ENCODE assay signal across 19 mouse cellular contexts in the genomic region with DNA sequence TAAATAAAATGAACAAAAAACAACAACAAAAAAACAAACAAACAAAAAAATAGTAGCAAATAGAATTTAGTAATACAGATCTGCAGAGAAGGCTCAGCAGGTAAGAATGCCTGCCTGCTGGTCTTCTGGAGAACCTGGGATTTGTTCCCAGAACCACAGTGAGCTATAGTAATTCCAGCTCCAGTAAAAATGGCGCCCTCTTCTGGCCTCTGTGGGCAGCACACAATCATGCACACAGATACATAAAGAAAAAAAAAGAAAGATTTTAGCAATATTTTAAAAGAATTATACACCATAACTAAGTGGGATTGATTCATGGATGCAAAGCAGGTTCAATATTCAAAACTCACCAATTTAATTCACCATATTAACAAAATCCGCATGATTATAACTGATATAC. TPM values are rescaled to one million over a fixed set of nuclear protein-coding genes. Genes with fewer than 3 reads are reported as not detected.
DNase-seq lines count a peak whose midpoint lies in the region; ATAC-seq and TF ChIP-seq lines count a peak whose summit lies in the region.
"Had no signal": no experiment of that assay in that cellular context is flagged by ENCODE, and none has a peak within 500 bp of the region (broad histone marks: within the 10 kb centered on the region; RNA-seq: fewer than 3 reads in every experiment).

No protein-coding gene starts in this region.

- no peak for ATAC-seq in intestine, postnatal 0 days
- no peak for ATAC-seq in intestine, embryonic 15.5 days
- ATAC-seq in midbrain, postnatal 0 days (ENCODE audit: low FRiP score) = no peak
- ATAC-seq in midbrain, embryonic 16.5 days = no peak
- no peak for ATAC-seq in G1E (ENCODE audit: extremely low read depth, insufficient number of reproducible peaks, low FRiP score, poor library complexity, severe bottlenecking)
- ATAC-seq in stomach, postnatal 0 days (ENCODE audit: low FRiP score, low TSS enrichment) = no peak
- ATAC-seq: forebrain, embryonic 15.5 days had no signal

- TF ChIP-seq EP300 in stomach, postnatal 0 days (optimal IDR thresholded peaks at IDR 0.05) = no peak

- H3K9me3 ChIP-seq in intestine, postnatal 0 days (ENCODE audit: control insufficient read depth) = no peaks in the 10 kb centered on the region
- no peaks in the 10 kb centered on the region for H3K9me3 ChIP-seq in intestine, embryonic 15.5 days
- H3K9me3 ChIP-seq in midbrain, postnatal 0 days (ENCODE audit: low read length) = no peaks in the 10 kb centered on the region
- H3K9me3 ChIP-seq in midbrain, embryonic 16.5 days (replicated peaks; ENCODE audit: control insufficient read depth, low read length, poor library complexity, severe bottlenecking) = no peaks in the 10 kb centered on the region
- peaks cover 6% of the 10 kb centered on the region for H3K9me3 ChIP-seq in G1E (replicated peaks)
- 0 out of 2 replicates have a peak, but pooled peaks cover 3% of the 10 kb centered on the region for H3K9me3 ChIP-seq in stomach, postnatal 0 days (ENCODE audit: control insufficient read depth, low read length)
- H3K9me3 ChIP-seq: forebrain, embryonic 15.5 days; limb, embryonic 15.5 days; stomach, embryonic 15.5 days had no signal

- H3K27ac ChIP-seq in intestine, postnatal 0 days (ENCODE audit: low read depth, low read length) = no peak overlapping the region
- H3K27ac ChIP-seq in intestine, embryonic 15.5 days = no peak overlapping the region
- H3K27ac ChIP-seq in midbrain, postnatal 0 days (ENCODE audit: low read depth, low read length) = no peak overlapping the region
- H3K27ac ChIP-seq in midbrain, embryonic 16.5 days (ENCODE audit: low read length) = no peak overlapping the region
- H3K27ac ChIP-seq in stomach, postnatal 0 days (replicated peaks) = no peak overlapping the region
- H3K27ac ChIP-seq: forebrain, embryonic 15.5 days; left cerebral cortex, adult 2 months; limb, embryonic 15.5 days; stomach, embryonic 15.5 days had no signal

- WGBS in intestine, postnatal 0 days = 41% methylated on average over 2 of the region's 2 CpGs
- 48% methylated on average over 2 of the region's 2 CpGs for WGBS in intestine, embryonic 15.5 days
- 41% methylated on average over 2 of the region's 2 CpGs for WGBS in midbrain, postnatal 0 days
- 45% methylated on average over 2 of the region's 2 CpGs for WGBS in midbrain, embryonic 16.5 days
- 33% methylated on average over 2 of the region's 2 CpGs for WGBS in stomach, postnatal 0 days

- no peak overlapping the region for H3K4me3 ChIP-seq in intestine, postnatal 0 days (ENCODE audit: low read depth, low read length)
- no peak overlapping the region for H3K4me3 ChIP-seq in intestine, embryonic 15.5 days (replicated peaks)
- H3K4me3 ChIP-seq in midbrain, postnatal 0 days (ENCODE audit: low read depth, low read length) = no peak overlapping the region
- H3K4me3 ChIP-seq in midbrain, embryonic 16.5 days (ENCODE audit: low read depth, low read length) = no peak overlapping the region
- H3K4me3 ChIP-seq in G1E (ENCODE audit: low read depth, low read length) = no peak overlapping the region
- H3K4me3 ChIP-seq in stomach, postnatal 0 days (ENCODE audit: low read depth, low read length) = no peak overlapping the region
- H3K4me3 ChIP-seq: forebrain, embryonic 15.5 days; left cerebral cortex, adult 2 months; limb, embryonic 15.5 days; myocyte; stomach, embryonic 15.5 days had no signal

- H3K4me1 ChIP-seq in intestine, postnatal 0 days (replicated peaks; ENCODE audit: control insufficient read depth, insufficient read depth, low read length) = no peaks in the 10 kb centered on the region
- no peaks in the 10 kb centered on the region for H3K4me1 ChIP-seq in intestine, embryonic 15.5 days (replicated peaks)
- no peaks in the 10 kb centered on the region for H3K4me1 ChIP-seq in midbrain, postnatal 0 days (ENCODE audit: insufficient read depth, low read length)
- no peaks in the 10 kb centered on the region for H3K4me1 ChIP-seq in midbrain, embryonic 16.5 days (ENCODE audit: control insufficient read depth, insufficient read depth, low read length)
- H3K4me1 ChIP-seq in G1E (ENCODE audit: insufficient read depth, low read depth, low read length) = no peaks in the 10 kb centered on the region
- H3K4me1 ChIP-seq in stomach, postnatal 0 days (replicated peaks; ENCODE audit: control insufficient read depth, insufficient read depth) = no peaks in the 10 kb centered on the region
- H3K4me1 ChIP-seq: forebrain, embryonic 15.5 days; limb, embryonic 15.5 days; stomach, embryonic 15.5 days had no signal

- no peak overlapping the region for H3K4me2 ChIP-seq in intestine, postnatal 0 days (replicated peaks; ENCODE audit: low read depth)
- no peak overlapping the region for H3K4me2 ChIP-seq in intestine, embryonic 15.5 days (replicated peaks)
- H3K4me2 ChIP-seq in midbrain, postnatal 0 days (ENCODE audit: low read depth, low read length, poor library complexity, severe bottlenecking) = no peak overlapping the region
- H3K4me2 ChIP-seq in midbrain, embryonic 16.5 days (ENCODE audit: low read length) = no peak overlapping the region
- no peak overlapping the region for H3K4me2 ChIP-seq in stomach, postnatal 0 days (replicated peaks; ENCODE audit: low read depth)
- H3K4me2 ChIP-seq: forebrain, embryonic 15.5 days; limb, embryonic 15.5 days; stomach, embryonic 15.5 days had no signal

- peaks cover 3% of the 10 kb centered on the region; the same call in 1 of the 2 replicates for H3K27me3 ChIP-seq in intestine, postnatal 0 days (replicated peaks; ENCODE audit: control insufficient read depth, insufficient read depth, low read length)
- no peaks in the 10 kb centered on the region for H3K27me3 ChIP-seq in intestine, embryonic 15.5 days (replicated peaks)
- no peaks in the 10 kb centered on the region; the same call in 1 of the 2 replicates for H3K27me3 ChIP-seq in midbrain, postnatal 0 days (ENCODE audit: insufficient read depth, low read length)
- peaks cover 7% of the 10 kb centered on the region for H3K27me3 ChIP-seq in midbrain, embryonic 16.5 days (ENCODE audit: control insufficient read depth, insufficient read depth, low read depth, low read length)
- peaks cover 33% of the 10 kb centered on the region for H3K27me3 ChIP-seq in G1E (ENCODE audit: insufficient read depth, low read length)
- no peaks in the 10 kb centered on the region for H3K27me3 ChIP-seq in stomach, postnatal 0 days (ENCODE audit: control insufficient read depth, insufficient read depth, low read length)
- H3K27me3 ChIP-seq: stomach, embryonic 15.5 days had no signal

- peak; percentile 48 for TF ChIP-seq CTCF in intestine, postnatal 0 days (IDR thresholded peaks at IDR 0.05; ENCODE audit: low read depth)
- TF ChIP-seq CTCF in midbrain, postnatal 0 days (IDR thresholded peaks at IDR 0.05) = peak; percentile 31
- peak; percentile 47; the same call in 1 of the 2 replicates for TF ChIP-seq CTCF in G1E (IDR thresholded peaks at IDR 0.05; ENCODE audit: low read depth, low read length)
- TF ChIP-seq CTCF in stomach, postnatal 0 days (IDR thresholded peaks at IDR 0.05; ENCODE audit: low read depth) = peak; percentile 46

- H3K36me3 ChIP-seq in intestine, postnatal 0 days (ENCODE audit: control insufficient read depth, insufficient read depth) = no peaks in the 10 kb centered on the region
- no peaks in the 10 kb centered on the region for H3K36me3 ChIP-seq in intestine, embryonic 15.5 days
- H3K36me3 ChIP-seq in midbrain, postnatal 0 days (ENCODE audit: insufficient read depth, low read length) = no peaks in the 10 kb centered on the region
- H3K36me3 ChIP-seq in midbrain, embryonic 16.5 days (ENCODE audit: control insufficient read depth, insufficient read depth, low read length) = no peaks in the 10 kb centered on the region
- H3K36me3 ChIP-seq in G1E (replicated peaks) = no peaks in the 10 kb centered on the region
- H3K36me3 ChIP-seq in stomach, postnatal 0 days (ENCODE audit: control insufficient read depth, insufficient read depth, low read length) = no peaks in the 10 kb centered on the region
- H3K36me3 ChIP-seq: forebrain, embryonic 15.5 days; limb, embryonic 15.5 days; stomach, embryonic 15.5 days had no signal

- no peak overlapping the region for H3K9ac ChIP-seq in intestine, postnatal 0 days (ENCODE audit: low read depth, low read length)
- H3K9ac ChIP-seq in intestine, embryonic 15.5 days = no peak overlapping the region
- H3K9ac ChIP-seq in midbrain, postnatal 0 days (replicated peaks; ENCODE audit: low read length, poor library complexity, severe bottlenecking) = no peak overlapping the region
- H3K9ac ChIP-seq in midbrain, embryonic 16.5 days (ENCODE audit: low read depth, low read length) = no peak overlapping the region
- no peak overlapping the region for H3K9ac ChIP-seq in stomach, postnatal 0 days (ENCODE audit: low read length)
- H3K9ac ChIP-seq: forebrain, embryonic 15.5 days; limb, embryonic 15.5 days; stomach, embryonic 15.5 days had no signal

- no peak for DNase-seq in midbrain, postnatal 0 days (ENCODE audit: low spot score)
- DNase-seq in G1E (ENCODE audit: low spot score) = no peak
- no peak for DNase-seq in stomach, postnatal 0 days (ENCODE audit: low spot score)
- DNase-seq in frontal cortex, adult 2 months (ENCODE audit: extremely low spot score in 1 of 2, low spot score in 1 of 2) = no peak
- DNase-seq: adrenal gland, adult 2 months; gastrocnemius, postnatal 36 days; kidney, postnatal 25 days; right cerebral cortex, postnatal 4 days had no signal

RNA-seq across cellular contexts. Expression of gene Hoxb13, which starts 29.7 kb away (rescaled TPM):
- polyA plus RNA-seq in intestine, postnatal 0 days (2015; fragmentation: Nextera tagmentation; extraction: Ambion mirVana) = not detected in 2 replicates
- 2.3 and 3.6 TPM in 2 replicates for polyA plus RNA-seq in intestine, embryonic 15.5 days (2015; fragmentation: Nextera tagmentation; extraction: Ambion mirVana)
- not detected in 2 replicates for total RNA-seq in midbrain, postnatal 0 days (2014; rRNA removed)
- polyA plus RNA-seq in midbrain, postnatal 0 days (2015; fragmentation: Nextera tagmentation; extraction: Ambion mirVana) = not detected in 2 replicates
- polyA plus RNA-seq in midbrain, embryonic 16.5 days (2015; fragmentation: Nextera tagmentation; extraction: Ambion mirVana) = not detected in 2 replicates
- 17.4 and 25.0 TPM in 2 replicates for total RNA-seq in G1E (2014; fragmentation: Nextera tagmentation)
- total RNA-seq in G1E (2017) = 38.8 and 46.4 TPM in 2 replicates
- polyA plus RNA-seq in G1E (2012) = 93.3 and 93.9 TPM in 2 replicates
- not detected in 2 replicates for polyA plus RNA-seq in stomach, postnatal 0 days (2015; fragmentation: Nextera tagmentation; extraction: Ambion mirVana)
- polyA plus RNA-seq in frontal cortex, adult 2 months (2012; rRNA removed) = not detected in 2 replicates
- total RNA-seq: adrenal gland, adult 2 months; common myeloid progenitor, adult 5-6 weeks; gastrocnemius, postnatal 36 days; left cerebral cortex, adult 2 months; megakaryocyte progenitor cell, adult 5-6 weeks had no signal
- polyA plus RNA-seq: adrenal gland, adult 2 months; forebrain, embryonic 15.5 days; limb, embryonic 15.5 days; stomach, embryonic 15.5 days had no signal

RNA-seq across cellular contexts. Expression of gene Hoxb9, which starts 47.4 kb away (rescaled TPM):
- 0.37 and 1.5 TPM in 2 replicates for polyA plus RNA-seq in intestine, postnatal 0 days (2015; fragmentation: Nextera tagmentation; extraction: Ambion mirVana)
- polyA plus RNA-seq in intestine, embryonic 15.5 days (2015; fragmentation: Nextera tagmentation; extraction: Ambion mirVana) = 1.2 and 1.3 TPM in 2 replicates
- total RNA-seq in midbrain, postnatal 0 days (2014; rRNA removed) = not detected in 2 replicates
- polyA plus RNA-seq in midbrain, postnatal 0 days (2015; fragmentation: Nextera tagmentation; extraction: Ambion mirVana) = not detected in 2 replicates
- not detected in 2 replicates for polyA plus RNA-seq in midbrain, embryonic 16.5 days (2015; fragmentation: Nextera tagmentation; extraction: Ambion mirVana)
- total RNA-seq in G1E (2014; fragmentation: Nextera tagmentation) (not detected in 2 replicates), G1E (2017) (not detected in 2 replicates)
- not detected in 2 replicates for polyA plus RNA-seq in G1E (2012)
- 0.05 and 0.06 TPM in 2 replicates for polyA plus RNA-seq in stomach, postnatal 0 days (2015; fragmentation: Nextera tagmentation; extraction: Ambion mirVana)
- not detected in 2 replicates for polyA plus RNA-seq in frontal cortex, adult 2 months (2012; rRNA removed)
- total RNA-seq: common myeloid progenitor, adult 5-6 weeks; left cerebral cortex, adult 2 months; megakaryocyte progenitor cell, adult 5-6 weeks had no signal
- polyA plus RNA-seq: forebrain, embryonic 15.5 days; heart, embryonic 16.5 days had no signal

RNA-seq across cellular contexts. Expression of gene Hoxb8, which starts 57.9 kb away (rescaled TPM):
- polyA plus RNA-seq in intestine, postnatal 0 days (2015; fragmentation: Nextera tagmentation; extraction: Ambion mirVana) = 1.0 and 1.1 TPM in 2 replicates
- 1.1 and 1.5 TPM in 2 replicates for polyA plus RNA-seq in intestine, embryonic 15.5 days (2015; fragmentation: Nextera tagmentation; extraction: Ambion mirVana)
- total RNA-seq in midbrain, postnatal 0 days (2014; rRNA removed) = 3.4 TPM in 1 of 2 replicates, not detected in the other
- polyA plus RNA-seq in midbrain, postnatal 0 days (2015; fragmentation: Nextera tagmentation; extraction: Ambion mirVana) = not detected in 2 replicates
- polyA plus RNA-seq in midbrain, embryonic 16.5 days (2015; fragmentation: Nextera tagmentation; extraction: Ambion mirVana) = not detected in 2 replicates
- total RNA-seq in G1E (2014; fragmentation: Nextera tagmentation) (not detected in 2 replicates), G1E (2017) (0.22 TPM in 1 of 2 replicates, not detected in the other)
- polyA plus RNA-seq in G1E (2012) = 0.22 and 0.56 TPM in 2 replicates
- polyA plus RNA-seq in stomach, postnatal 0 days (2015; fragmentation: Nextera tagmentation; extraction: Ambion mirVana) = 0.42 and 0.83 TPM in 2 replicates
- 0.06 TPM in 1 of 2 replicates, not detected in the other for polyA plus RNA-seq in frontal cortex, adult 2 months (2012; rRNA removed)
- total RNA-seq: common myeloid progenitor, adult 5-6 weeks; left cerebral cortex, adult 2 months; megakaryocyte progenitor cell, adult 5-6 weeks had no signal
- polyA plus RNA-seq: forebrain, embryonic 15.5 days; heart, embryonic 16.5 days had no signal

Comparison
In these comparisons a context has a peak if more than half of its experiments do, and no peak if none do; other contexts are left out.
1. RNA of gene Hoxb13, which starts 29.7 kb away (polyA plus RNA-seq): 93.3 to 93.9 TPM in G1E; 2.3 to 3.6 TPM in intestine, embryonic 15.5 days, not detected in intestine, postnatal 0 days, not detected in midbrain, postnatal 0 days, not detected in midbrain, embryonic 16.5 days, not detected in stomach, postnatal 0 days and not detected in frontal cortex, adult 2 months; every median in the first group is over 10 times any median in the second.
2. Peak in every context shown above with its lines, with median percentiles within 50 percentile points of each other: CTCF ChIP-seq.